Mouse (Mus musculus): ENCODE data around the gene Mad1l1. TPM values are rescaled to one million over a fixed set of nuclear protein-coding genes. Genes with fewer than 3 reads are reported as not detected.
A peak's percentile ranks its signal among the peaks of the same experiment; 100 is the strongest.

The Mad1l1 gene
- polyA plus RNA-seq, 1 experiment from 2014 or later, result 68.9 TPM

- Histone ChIP-seq H3K4me3 (no peak overlapping the region), H3K9me3 (replicated peaks) (no peaks in the 10 kb centered on the region), H3K36me3 (no peaks in the 10 kb centered on the region), H3K27me3 (ENCODE audit: low read depth, poor library complexity, severe bottlenecking) (no peaks in the 10 kb centered on the region), H3K4me1 (peaks cover 6% of the 10 kb centered on the region; the same call in 1 of the 2 replicates), H3K27ac (no peak overlapping the region)
- no peak for DNase-seq (ENCODE audit: low spot score)
- 96% methylated on average over 3 of the region's 3 CpGs for WGBS
These were observed 268.9 kb downstream of the Mad1l1 start for GRCm38 (mm10) chr5:140052405-140052804.

- no peaks in the 10 kb centered on the region for H3K36me3 ChIP-seq
- H3K4me1 ChIP-seq, result peaks cover 57% of the 10 kb centered on the region
- no peak overlapping the region for H3K4me3 ChIP-seq
- 91% methylated on average over 2 of the region's 2 CpGs for WGBS
- no peak overlapping the region for H3K27ac ChIP-seq
- H3K9me3 ChIP-seq (replicated peaks), result no peaks in the 10 kb centered on the region
- DNase-seq (ENCODE audit: low spot score), result no peak
- H3K27me3 ChIP-seq (ENCODE audit: low read depth, poor library complexity, severe bottlenecking), result no peaks in the 10 kb centered on the region
These were observed 275.9 kb downstream of the Mad1l1 start for GRCm38 (mm10) chr5:140045453-140045852.

- Histone ChIP-seq H3K27me3 (ENCODE audit: low read depth, poor library complexity, severe bottlenecking) (no peaks in the 10 kb centered on the region), H3K27ac (peak overlapping the region; percentile 46), H3K9me3 (replicated peaks) (no peaks in the 10 kb centered on the region)
These were observed 278.4 kb downstream of the Mad1l1 start for GRCm38 (mm10) chr5:140043002-140043401.

GRCm38 (mm10) chr5:140042002-140042611 is 279.2 kb downstream of the Mad1l1 start:
- H3K27me3 ChIP-seq (ENCODE audit: low read depth, poor library complexity, severe bottlenecking), result no peaks in the 10 kb centered on the region
- no peak overlapping the region for H3K4me3 ChIP-seq
- 0 out of 2 replicates have a peak overlapping the region, but pooled peaks have one; percentile 46 for H3K27ac ChIP-seq
- peaks cover 57% of the 10 kb centered on the region for H3K4me1 ChIP-seq
- WGBS, result 68% methylated on average over 3 of the region's 3 CpGs
- no peaks in the 10 kb centered on the region for H3K36me3 ChIP-seq
- no peaks in the 10 kb centered on the region for H3K9me3 ChIP-seq (replicated peaks)
- no peak for DNase-seq (ENCODE audit: low spot score)

More at GRCm38 (mm10) chr5:140043002-140043401, 278.4 kb downstream of the Mad1l1 start:
- 33% methylated on average over 1 of the region's 1 CpGs for WGBS
- Histone ChIP-seq H3K4me1 (peaks cover 59% of the 10 kb centered on the region), H3K36me3 (no peaks in the 10 kb centered on the region), H3K4me3 (no peak overlapping the region)
- DNase-seq (ENCODE audit: low spot score), result no peak

GRCm38 (mm10) chr5:140041055-140041454 is 280.3 kb downstream of the Mad1l1 start:
- H3K27ac ChIP-seq, result no peak overlapping the region
- H3K27me3 ChIP-seq (ENCODE audit: low read depth, poor library complexity, severe bottlenecking), result no peaks in the 10 kb centered on the region
- H3K4me3 ChIP-seq, result no peak overlapping the region
- H3K4me1 ChIP-seq, result peaks cover 60% of the 10 kb centered on the region
- H3K36me3 ChIP-seq, result no peaks in the 10 kb centered on the region
- H3K9me3 ChIP-seq (replicated peaks), result no peaks in the 10 kb centered on the region
- no peak for DNase-seq (ENCODE audit: low spot score)
- 86% methylated on average over 3 of the region's 3 CpGs for WGBS

- H3K4me1 ChIP-seq, result peaks cover 32% of the 10 kb centered on the region
- no peak for DNase-seq (ENCODE audit: low spot score)
- H3K36me3 ChIP-seq, result no peaks in the 10 kb centered on the region
- H3K27me3 ChIP-seq (ENCODE audit: low read depth, poor library complexity, severe bottlenecking), result no peaks in the 10 kb centered on the region
- no peak overlapping the region for H3K4me3 ChIP-seq
- H3K9me3 ChIP-seq (replicated peaks), result no peaks in the 10 kb centered on the region
- WGBS, result 87% methylated on average over 6 of the region's 6 CpGs
- no peak overlapping the region for H3K27ac ChIP-seq
These were observed 283.6 kb downstream of the Mad1l1 start for GRCm38 (mm10) chr5:140037587-140038233.

GRCm38 (mm10) chr5:140035641-140036040 is 285.7 kb downstream of the Mad1l1 start:
- no peak for DNase-seq (ENCODE audit: low spot score)
- 93% methylated on average over 3 of the region's 3 CpGs for WGBS
- no peaks in the 10 kb centered on the region for H3K9me3 ChIP-seq (replicated peaks)
- H3K27me3 ChIP-seq (ENCODE audit: low read depth, poor library complexity, severe bottlenecking), result no peaks in the 10 kb centered on the region
- H3K36me3 ChIP-seq, result no peaks in the 10 kb centered on the region
- H3K4me1 ChIP-seq, result peaks cover 24% of the 10 kb centered on the region
- H3K4me3 ChIP-seq, result no peak overlapping the region
- H3K27ac ChIP-seq, result no peak overlapping the region

GRCm38 (mm10) chr5:140035025-140035330 is 286.4 kb downstream of the Mad1l1 start:
- no peaks in the 10 kb centered on the region for H3K9me3 ChIP-seq (replicated peaks)
- DNase-seq (ENCODE audit: low spot score), result no peak
- no peak overlapping the region for H3K27ac ChIP-seq
- H3K4me3 ChIP-seq, result no peak overlapping the region
- H3K36me3 ChIP-seq, result no peaks in the 10 kb centered on the region
- WGBS, result 63% methylated on average over 1 of the region's 1 CpGs
- peaks cover 24% of the 10 kb centered on the region for H3K4me1 ChIP-seq
- no peaks in the 10 kb centered on the region for H3K27me3 ChIP-seq (ENCODE audit: low read depth, poor library complexity, severe bottlenecking)

GRCm38 (mm10) chr5:140034300-140035024 is 286.9 kb downstream of the Mad1l1 start:
- H3K4me1 ChIP-seq, result peaks cover 24% of the 10 kb centered on the region
- H3K4me3 ChIP-seq, result no peak overlapping the region
- 88% methylated on average over 5 of the region's 5 CpGs for WGBS
- H3K27me3 ChIP-seq (ENCODE audit: low read depth, poor library complexity, severe bottlenecking), result no peaks in the 10 kb centered on the region
- no peak overlapping the region for H3K27ac ChIP-seq
- no peaks in the 10 kb centered on the region for H3K36me3 ChIP-seq
- DNase-seq (ENCODE audit: low spot score), result no peak
- H3K9me3 ChIP-seq (replicated peaks), result no peaks in the 10 kb centered on the region

GRCm38 (mm10) chr5:140026366-140026765 is 295.0 kb downstream of the Mad1l1 start:
- no peaks in the 10 kb centered on the region for H3K9me3 ChIP-seq (replicated peaks)
- no peak for DNase-seq (ENCODE audit: low spot score)
- H3K4me1 ChIP-seq, result peaks cover 20% of the 10 kb centered on the region
- H3K36me3 ChIP-seq, result no peaks in the 10 kb centered on the region
- H3K27me3 ChIP-seq (ENCODE audit: low read depth, poor library complexity, severe bottlenecking), result no peaks in the 10 kb centered on the region
- H3K4me3 ChIP-seq, result no peak overlapping the region
- H3K27ac ChIP-seq, result no peak overlapping the region
- WGBS, result 96% methylated on average over 4 of the region's 4 CpGs

GRCm38 (mm10) chr5:140025301-140025700 is 296.1 kb downstream of the Mad1l1 start:
- Histone ChIP-seq H3K27ac (no peak overlapping the region), H3K36me3 (no peaks in the 10 kb centered on the region)
- WGBS, result 95% methylated on average over 2 of the region's 2 CpGs

GRCm38 (mm10) chr5:140023941-140024500 is 297.3 kb downstream of the Mad1l1 start:
- Histone ChIP-seq H3K9me3 (replicated peaks) (no peaks in the 10 kb centered on the region), H3K4me3 (no peak overlapping the region), H3K4me1 (peaks cover 20% of the 10 kb centered on the region), H3K27ac (0 out of 2 replicates have a peak overlapping the region, but pooled peaks have one; percentile 9), H3K36me3 (no peaks in the 10 kb centered on the region), H3K27me3 (ENCODE audit: low read depth, poor library complexity, severe bottlenecking) (no peaks in the 10 kb centered on the region)
- no peak for DNase-seq (ENCODE audit: low spot score)
- 84% methylated on average over 3 of the region's 3 CpGs for WGBS

More at GRCm38 (mm10) chr5:140025301-140025700, 296.1 kb downstream of the Mad1l1 start:
- Histone ChIP-seq H3K27me3 (ENCODE audit: low read depth, poor library complexity, severe bottlenecking) (no peaks in the 10 kb centered on the region), H3K4me1 (peaks cover 20% of the 10 kb centered on the region), H3K9me3 (replicated peaks) (no peaks in the 10 kb centered on the region), H3K4me3 (no peak overlapping the region)
- no peak for DNase-seq (ENCODE audit: low spot score)

GRCm38 (mm10) chr5:140022861-140023260 is 298.5 kb downstream of the Mad1l1 start:
- WGBS, result 71% methylated on average over 6 of the region's 6 CpGs
- Histone ChIP-seq H3K4me1 (peaks cover 20% of the 10 kb centered on the region), H3K4me3 (no peak overlapping the region), H3K36me3 (no peaks in the 10 kb centered on the region), H3K27me3 (ENCODE audit: low read depth, poor library complexity, severe bottlenecking) (no peaks in the 10 kb centered on the region), H3K9me3 (replicated peaks) (no peaks in the 10 kb centered on the region), H3K27ac (no peak overlapping the region)
- no peak for DNase-seq (ENCODE audit: low spot score)
